Mouse (Mus musculus): ENCODE measurements around the gene Atp5d. TPM values are rescaled to one million over a fixed set of nuclear protein-coding genes. Genes with fewer than 3 reads are reported as not detected.
A peak's percentile ranks its signal among the peaks of the same experiment; 100 is the strongest.

The Atp5d gene
- polyA plus RNA-seq, 1 experiment from 2014 or later: 362 TPM

DNA sequence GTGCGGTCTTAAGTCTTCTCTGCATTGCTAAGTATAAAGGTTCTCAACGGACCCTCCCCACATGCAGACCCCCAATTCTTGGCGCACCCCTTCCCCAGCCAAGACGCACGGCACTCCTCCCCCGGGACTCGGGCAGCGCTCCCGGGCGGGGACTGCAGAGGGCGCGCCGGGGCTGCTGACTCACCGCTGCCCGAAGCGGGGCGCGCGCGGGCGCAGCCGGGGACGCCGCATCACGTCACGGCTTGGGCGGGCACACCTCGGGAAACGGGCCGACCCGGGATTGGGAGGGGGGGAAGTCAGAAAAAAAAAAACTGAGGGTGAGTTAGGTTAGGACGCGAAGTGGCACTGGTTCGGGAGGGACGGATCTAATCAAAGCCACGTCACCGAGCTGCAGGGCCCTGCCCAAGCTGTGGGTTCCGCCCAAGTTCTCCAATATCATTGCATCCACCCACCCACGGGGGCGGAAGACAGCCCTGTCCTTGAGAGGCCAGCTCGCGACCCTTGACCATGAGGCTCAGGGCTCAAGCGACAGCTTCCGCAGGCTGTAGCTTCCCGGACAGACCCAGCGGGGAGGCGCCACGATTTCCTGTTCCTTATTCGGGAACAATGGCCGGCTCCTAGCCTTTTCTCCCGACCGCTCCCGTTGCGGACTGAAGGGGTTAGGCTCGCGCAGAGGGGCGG lies 10.3 kb downstream of the Atp5d start:
- peak overlapping the region; percentile 90 for H3K9ac ChIP-seq
- H3K36me3 ChIP-seq: peaks cover 71% of the 10 kb centered on the region

DNA sequence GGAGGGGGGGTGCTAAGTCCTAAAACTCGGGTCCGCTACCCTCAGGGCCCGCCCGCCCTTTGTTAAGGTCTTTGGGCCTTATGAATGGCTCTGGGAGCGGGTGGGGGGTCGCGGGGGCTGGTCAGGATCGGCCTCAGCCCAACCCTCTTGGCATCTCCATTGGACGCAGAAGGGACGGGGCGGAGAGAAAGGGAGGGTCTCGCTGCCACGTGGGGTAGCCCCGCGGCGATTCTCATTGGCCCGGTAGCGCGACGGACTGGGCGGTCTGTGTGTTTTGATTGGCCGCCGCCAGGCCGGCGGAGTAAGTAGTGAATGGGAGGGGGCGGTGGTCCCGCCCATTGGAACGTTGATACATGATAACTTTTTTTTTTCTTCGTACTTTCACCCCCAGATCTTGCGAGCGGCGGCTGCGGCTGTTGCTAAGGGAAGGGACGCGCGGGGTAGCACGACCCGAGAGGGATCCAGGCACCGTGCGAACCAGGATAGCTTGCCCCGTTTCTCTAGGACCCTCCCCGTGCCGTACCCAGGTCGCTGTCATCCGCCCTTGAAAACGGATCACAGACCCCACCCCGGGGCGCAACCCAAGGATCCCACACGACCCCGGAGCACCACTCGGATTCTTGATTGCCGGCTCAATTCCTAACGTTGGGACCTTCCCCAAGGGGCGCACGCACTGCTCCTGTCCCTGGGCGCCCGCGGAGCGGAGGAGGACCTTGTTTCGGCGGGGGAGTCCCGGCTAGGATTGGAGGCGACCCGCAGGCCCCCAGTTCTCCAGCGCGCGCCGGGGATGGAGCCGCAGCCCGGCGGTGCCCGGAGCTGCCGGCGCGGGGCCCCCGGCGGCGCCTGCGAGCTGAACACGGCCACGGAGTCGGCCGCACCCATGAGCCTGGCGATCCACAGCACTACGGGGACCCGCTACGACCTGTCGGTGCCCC lies 11.1 kb downstream of the Atp5d start:
- H3K9ac ChIP-seq: peak overlapping the region; percentile 91
- DNase-seq (peak; percentile 95), ATAC-seq (ENCODE audit: low read depth) (peak; percentile 71)
- peak overlapping the region; percentile 91 for H3K4me3 ChIP-seq (replicated peaks)
- H3K4me1 ChIP-seq (replicated peaks): peaks cover 88% of the 10 kb centered on the region
- peak overlapping the region; percentile 98 for H3K27ac ChIP-seq
- H3K36me3 ChIP-seq: peaks cover 71% of the 10 kb centered on the region
- no peaks in the 10 kb centered on the region for H3K9me3 ChIP-seq (replicated peaks)
- WGBS (ENCODE audit: insufficient replicate concordance): under 1% methylated on average over 81 of the region's 88 CpGs
- H3K4me2 ChIP-seq: peak overlapping the region; percentile 99
- no peaks in the 10 kb centered on the region for H3K27me3 ChIP-seq

More for the DNA sequence above, 10.3 kb downstream of the Atp5d start:
- no peaks in the 10 kb centered on the region for H3K9me3 ChIP-seq (replicated peaks)
- peak overlapping the region; percentile 91 for H3K4me3 ChIP-seq (replicated peaks)
- no peaks in the 10 kb centered on the region for H3K27me3 ChIP-seq
- H3K4me1 ChIP-seq (replicated peaks): peaks cover 88% of the 10 kb centered on the region
- WGBS (ENCODE audit: insufficient replicate concordance): under 1% methylated on average over 57 of the region's 57 CpGs
- peak overlapping the region; percentile 99 for H3K4me2 ChIP-seq
- H3K27ac ChIP-seq: peak overlapping the region; percentile 98
- ATAC-seq (ENCODE audit: low read depth): peak; percentile 56
- peak; percentile 89 for DNase-seq

DNA sequence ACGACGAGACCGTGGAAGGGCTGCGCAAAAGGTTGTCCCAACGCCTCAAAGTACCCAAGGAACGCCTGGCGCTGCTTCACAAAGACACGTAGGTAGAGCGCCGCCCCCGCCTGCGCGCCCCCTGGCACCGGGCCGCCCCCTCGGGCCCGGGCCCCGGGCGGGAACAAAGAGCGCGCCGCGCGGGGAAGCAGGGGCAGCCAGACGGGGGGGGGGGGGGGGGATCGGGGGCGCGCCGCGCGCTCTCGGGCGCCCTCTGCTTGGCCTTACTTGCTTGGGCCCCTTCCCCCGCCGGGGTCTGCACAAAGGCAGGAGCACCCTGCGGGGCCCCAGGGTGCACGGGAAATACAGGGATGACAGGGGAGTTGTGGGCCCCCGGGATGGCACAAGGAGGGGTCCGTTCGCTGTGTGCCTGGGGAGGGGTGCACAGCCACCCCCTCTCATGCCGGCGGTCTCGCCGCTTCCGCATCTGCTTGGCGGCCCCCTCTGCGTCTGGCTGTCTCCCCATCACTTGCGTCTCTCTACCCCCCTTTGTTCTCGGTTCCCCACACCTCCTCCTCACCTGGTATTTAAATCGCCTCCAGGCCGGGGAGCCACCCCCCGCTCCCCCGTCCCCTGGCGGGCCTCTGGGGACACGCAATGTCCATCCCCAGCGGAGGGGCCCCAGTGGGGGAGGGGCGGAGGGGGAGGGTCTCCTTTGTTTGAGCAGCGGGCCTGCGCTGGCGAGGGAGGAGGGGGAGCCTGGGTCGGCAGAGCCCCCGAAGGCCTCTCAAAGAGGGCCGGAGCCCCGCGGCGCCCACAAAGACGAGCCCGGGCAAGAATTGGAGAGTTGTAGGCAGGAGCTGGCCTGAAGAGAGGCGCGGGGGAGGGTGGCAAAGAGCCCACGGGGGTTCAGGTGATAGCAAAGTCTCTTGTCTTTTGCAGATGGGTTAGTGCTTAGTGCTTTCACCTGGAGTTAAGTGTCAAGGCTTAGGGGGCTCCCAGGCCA lies 12.1 kb downstream of the Atp5d start:
- ATAC-seq (ENCODE audit: low read depth): no peak
- DNase-seq: no peak
- peaks cover 88% of the 10 kb centered on the region for H3K4me1 ChIP-seq (replicated peaks)

DNA sequence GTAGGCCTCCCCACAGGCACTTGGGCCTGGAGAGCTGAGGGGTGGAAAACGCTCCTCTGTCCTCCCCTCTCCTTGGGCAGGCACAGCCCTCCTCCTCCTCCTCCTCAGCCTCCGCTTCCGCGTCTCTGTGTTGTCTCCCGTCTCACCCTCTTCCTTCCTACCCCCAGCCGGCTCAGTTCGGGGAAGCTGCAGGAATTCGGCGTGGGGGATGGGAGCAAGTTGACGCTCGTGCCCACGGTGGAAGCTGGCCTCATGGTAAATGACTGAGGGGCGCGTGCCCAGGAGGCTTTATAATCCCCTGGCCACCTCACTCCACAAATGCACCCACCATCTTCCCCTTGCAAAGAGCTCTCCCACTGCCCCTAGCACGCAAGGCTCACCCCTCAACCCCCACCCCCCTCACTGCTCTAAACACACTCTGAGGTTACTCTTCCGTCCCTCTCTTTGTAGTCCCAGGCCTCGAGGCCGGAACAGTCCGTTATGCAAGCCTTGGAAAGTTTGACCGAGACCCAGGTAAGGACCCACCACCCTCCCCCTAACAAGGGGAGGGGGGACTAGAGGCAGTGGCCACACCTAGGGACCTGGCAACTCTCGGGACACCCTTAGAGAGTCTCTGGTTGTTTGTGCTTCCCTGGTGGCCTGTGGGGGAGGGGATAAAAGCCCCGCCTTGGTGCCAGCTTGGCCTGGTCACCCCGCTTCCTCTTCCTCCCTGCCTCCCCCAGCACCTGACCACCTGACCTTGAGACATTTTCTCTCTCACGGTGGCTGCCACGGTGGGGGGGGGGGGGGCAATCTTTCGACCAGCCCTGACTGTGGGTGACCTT lies 13.0 kb downstream of the Atp5d start:
- Histone ChIP-seq H3K27me3 (no peaks in the 10 kb centered on the region), H3K9ac (peak overlapping the region; percentile 91), H3K27ac (peak overlapping the region; percentile 98), H3K4me2 (peak overlapping the region; percentile 99), H3K36me3 (peaks cover 71% of the 10 kb centered on the region), H3K9me3 (replicated peaks) (no peaks in the 10 kb centered on the region), H3K4me3 (replicated peaks) (peak overlapping the region; percentile 91), H3K4me1 (replicated peaks) (peaks cover 88% of the 10 kb centered on the region)
- ATAC-seq (ENCODE audit: low read depth): no peak
- 7% methylated on average over 26 of the region's 26 CpGs for WGBS (ENCODE audit: insufficient replicate concordance)
- no peak for DNase-seq

More for the DNA sequence above, 12.1 kb downstream of the Atp5d start:
- H3K27me3 ChIP-seq: no peaks in the 10 kb centered on the region
- WGBS (ENCODE audit: insufficient replicate concordance): under 1% methylated on average over 65 of the region's 71 CpGs
- peaks cover 71% of the 10 kb centered on the region for H3K36me3 ChIP-seq
- H3K9ac ChIP-seq: peak overlapping the region; percentile 91
- H3K9me3 ChIP-seq (replicated peaks): no peaks in the 10 kb centered on the region
- H3K4me2 ChIP-seq: peak overlapping the region; percentile 99
- H3K27ac ChIP-seq: peak overlapping the region; percentile 98
- peak overlapping the region; percentile 91 for H3K4me3 ChIP-seq (replicated peaks)

DNA sequence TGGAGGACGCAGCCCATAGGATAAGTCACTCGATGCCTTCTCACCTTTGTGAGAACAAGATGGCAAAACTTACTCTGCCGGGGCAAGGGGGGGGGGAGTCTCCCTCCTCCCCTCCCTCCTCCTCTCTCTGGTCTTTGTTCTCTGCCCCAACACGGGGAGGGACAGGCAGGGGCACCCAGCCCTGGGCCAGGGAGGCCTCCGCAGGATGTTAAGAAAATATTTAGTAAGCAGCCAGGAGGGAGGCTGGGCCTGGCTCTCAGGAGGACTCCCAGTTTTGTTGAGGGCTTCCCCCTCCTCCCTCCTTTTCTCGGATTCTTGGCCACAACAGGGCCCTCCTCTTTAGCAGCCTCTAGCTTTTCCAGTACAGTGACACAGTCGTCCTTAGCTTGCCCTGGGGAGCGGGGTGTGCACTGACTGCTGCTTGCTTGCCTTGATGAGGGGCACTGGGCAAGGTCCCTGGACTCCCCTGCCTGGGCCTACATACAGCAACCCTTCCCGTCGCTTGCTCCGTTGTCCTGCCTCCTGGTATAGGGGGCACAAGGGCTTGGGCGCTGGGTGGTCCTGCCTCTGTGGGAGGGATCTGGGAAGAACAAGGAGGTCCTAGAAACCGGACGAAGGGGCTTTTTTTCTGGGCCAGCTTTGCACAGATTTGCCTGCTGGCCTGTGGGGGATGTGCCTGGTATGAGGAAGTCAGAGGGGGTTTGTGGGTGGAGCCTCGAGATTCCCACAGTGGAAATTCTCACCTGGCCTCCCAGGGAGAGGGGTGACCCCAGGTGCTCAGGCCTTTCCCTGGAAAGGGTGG lies 13.8 kb downstream of the Atp5d start:
- ATAC-seq (ENCODE audit: low read depth) (no peak), DNase-seq (no peak)
- Histone ChIP-seq H3K4me3 (replicated peaks) (peak overlapping the region; percentile 91), H3K4me1 (replicated peaks) (peaks cover 87% of the 10 kb centered on the region), H3K9me3 (replicated peaks) (no peaks in the 10 kb centered on the region), H3K27ac (peak overlapping the region; percentile 98), H3K4me2 (peak overlapping the region; percentile 99), H3K27me3 (no peaks in the 10 kb centered on the region), H3K9ac (peak overlapping the region; percentile 91), H3K36me3 (peaks cover 77% of the 10 kb centered on the region)
- 46% methylated on average over 15 of the region's 15 CpGs for WGBS (ENCODE audit: insufficient replicate concordance)

DNA sequence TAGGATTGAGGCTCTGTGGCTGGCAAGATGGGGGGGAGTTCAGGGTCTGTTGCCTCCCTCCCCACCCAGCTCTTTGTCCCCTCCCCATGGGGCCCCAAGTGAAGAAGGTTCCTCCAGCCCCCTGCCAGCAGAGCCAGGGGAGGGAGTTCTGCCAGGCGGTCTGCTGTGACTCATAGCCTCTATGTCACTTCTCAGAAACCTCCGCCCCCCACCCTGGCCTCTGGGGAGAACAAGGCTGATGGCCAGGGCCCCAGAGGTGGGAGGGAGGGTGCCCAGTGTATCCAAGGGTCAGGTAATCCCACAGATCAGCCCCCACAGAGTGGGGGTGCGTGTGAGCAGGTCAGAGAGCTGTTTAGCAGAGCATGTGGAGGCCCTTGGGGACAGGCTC lies 14.4 kb downstream of the Atp5d start:
- peaks cover 80% of the 10 kb centered on the region for H3K36me3 ChIP-seq
- no peaks in the 10 kb centered on the region for H3K27me3 ChIP-seq
- H3K27ac ChIP-seq: peak overlapping the region; percentile 98
- H3K4me1 ChIP-seq (replicated peaks): peaks cover 87% of the 10 kb centered on the region
- DNase-seq: no peak
- no peak for ATAC-seq (ENCODE audit: low read depth)
- WGBS (ENCODE audit: insufficient replicate concordance): 59% methylated on average over 3 of the region's 3 CpGs
- no peaks in the 10 kb centered on the region for H3K9me3 ChIP-seq (replicated peaks)
- peak overlapping the region; percentile 91 for H3K4me3 ChIP-seq (replicated peaks)
- peak overlapping the region; percentile 91 for H3K9ac ChIP-seq
- H3K4me2 ChIP-seq: peak overlapping the region; percentile 99

DNA sequence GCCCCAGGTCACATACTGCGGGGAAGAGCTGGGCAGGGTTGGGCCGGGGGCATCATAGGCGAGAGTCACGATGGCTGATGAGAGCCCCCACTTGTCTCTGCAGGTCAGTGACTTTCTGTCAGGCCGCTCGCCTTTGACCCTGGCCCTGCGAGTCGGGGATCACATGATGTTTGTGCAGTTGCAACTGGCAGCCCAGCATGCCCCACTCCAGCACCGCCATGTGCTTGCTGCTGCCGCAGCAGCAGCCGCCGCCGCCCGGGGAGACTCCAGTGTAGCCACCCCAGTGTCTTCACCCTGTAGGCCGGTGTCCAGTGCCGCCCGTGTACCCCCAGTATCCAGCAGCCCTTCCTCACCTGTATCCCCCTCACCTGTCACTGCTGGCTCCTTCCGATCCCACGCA lies 15.3 kb downstream of the Atp5d start:
- Histone ChIP-seq H3K27me3 (no peaks in the 10 kb centered on the region), H3K9ac (peak overlapping the region; percentile 91; the same call in 1 of the 2 replicates), H3K4me3 (replicated peaks) (peak overlapping the region; percentile 91), H3K4me2 (peak overlapping the region; percentile 99), H3K9me3 (replicated peaks) (no peaks in the 10 kb centered on the region), H3K27ac (peak overlapping the region; percentile 98), H3K4me1 (replicated peaks) (peaks cover 89% of the 10 kb centered on the region), H3K36me3 (peaks cover 80% of the 10 kb centered on the region)
- no peak for ATAC-seq (ENCODE audit: low read depth)
- no peak for DNase-seq
- 76% methylated on average over 19 of the region's 19 CpGs for WGBS (ENCODE audit: insufficient replicate concordance)

DNA sequence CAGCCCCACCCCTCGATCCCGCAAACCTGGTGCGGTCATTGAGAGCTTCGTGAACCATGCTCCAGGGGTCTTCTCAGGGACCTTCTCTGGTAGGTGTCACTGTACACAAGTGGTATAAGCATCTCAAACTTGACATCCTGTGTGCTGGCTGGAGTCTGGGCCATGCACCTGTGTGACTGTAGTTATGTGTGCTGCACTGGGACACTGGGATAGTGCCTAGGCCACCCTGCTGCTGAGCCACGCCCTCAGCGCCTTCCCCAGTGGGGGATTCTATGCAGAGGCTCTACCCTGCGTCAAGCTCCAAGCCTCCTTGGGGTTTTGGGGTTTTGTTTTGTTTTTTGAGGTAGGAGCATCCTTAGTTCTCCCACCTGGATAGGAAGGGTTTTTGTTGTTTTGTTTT lies 16.0 kb downstream of the Atp5d start:
- ATAC-seq (ENCODE audit: low read depth) (no peak), DNase-seq (no peak)
- H3K4me1 ChIP-seq (replicated peaks): peaks cover 96% of the 10 kb centered on the region
- 87% methylated on average over 7 of the region's 7 CpGs for WGBS (ENCODE audit: insufficient replicate concordance)
- 0 out of 2 replicates have a peak overlapping the region, but pooled peaks have one; percentile 8 for H3K4me2 ChIP-seq
- no peak overlapping the region for H3K4me3 ChIP-seq (replicated peaks)
- peaks cover 80% of the 10 kb centered on the region for H3K36me3 ChIP-seq
- no peak overlapping the region for H3K9ac ChIP-seq
- H3K27me3 ChIP-seq: no peaks in the 10 kb centered on the region
- peak overlapping the region; percentile 98; the same call in 1 of the 2 replicates for H3K27ac ChIP-seq
- no peaks in the 10 kb centered on the region for H3K9me3 ChIP-seq (replicated peaks)

DNA sequence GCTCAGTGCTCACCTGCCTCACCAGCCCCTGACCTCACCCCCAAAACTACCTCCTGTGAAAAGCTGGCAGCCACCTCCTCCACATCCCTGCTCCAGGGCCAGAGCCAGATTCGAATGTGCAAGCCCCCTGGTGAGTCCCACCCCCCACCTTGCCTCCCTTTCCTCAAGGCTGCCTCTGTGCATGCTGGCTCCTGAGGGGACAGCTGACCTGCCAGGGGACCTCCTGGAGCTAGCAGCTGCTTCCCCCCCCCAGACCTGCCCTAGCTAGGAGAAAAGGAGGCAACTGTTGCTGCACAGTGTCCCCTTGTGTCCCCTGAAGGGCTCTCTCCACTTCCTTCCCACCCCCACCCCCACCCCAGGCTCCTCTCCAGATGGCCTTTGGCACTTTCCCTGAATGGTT lies 16.8 kb downstream of the Atp5d start:
- H3K27ac ChIP-seq: peak overlapping the region; percentile 27; the same call in 1 of the 2 replicates
- DNase-seq: no peak

More for the DNA sequence above, 16.8 kb downstream of the Atp5d start:
- no peak overlapping the region for H3K9ac ChIP-seq
- ATAC-seq (ENCODE audit: low read depth): no peak
- H3K4me2 ChIP-seq: no peak overlapping the region
- 81% methylated on average over 1 of the region's 1 CpGs for WGBS (ENCODE audit: insufficient replicate concordance)
- no peak overlapping the region for H3K4me3 ChIP-seq (replicated peaks)
- H3K36me3 ChIP-seq: peaks cover 73% of the 10 kb centered on the region
- H3K9me3 ChIP-seq (replicated peaks): no peaks in the 10 kb centered on the region
- no peaks in the 10 kb centered on the region for H3K27me3 ChIP-seq
- H3K4me1 ChIP-seq (replicated peaks): peaks cover 95% of the 10 kb centered on the region

Data from liver, embryonic 13.5 days (tissue).